Mouse (Mus musculus) fibroblast of lung, adult 2 months (primary cell): ENCODE results near the gene Als2.

Experiments
- DNase-seq: peaks from one replicate; pipeline ENCODE4 v3.0.0-alpha.2; 2011; ENCODE audit warnings: low read depth

The Als2 gene

GRCm38 (mm10) chr1:59166232-59166905 lies 70.7 kb downstream of the Als2 start:
- DNase-seq: no peak

GRCm38 (mm10) chr1:59163918-59164317 lies 73.1 kb downstream of the Als2 start:
- DNase-seq: no peak

- peak; percentile 58 for DNase-seq
Measured at GRCm38 (mm10) chr1:59163030-59163461, 74.0 kb downstream of the Als2 start, which contains the start of gene Mpp4. Gene Mpp4, minus strand, starts transcription at chr1:59163389.

GRCm38 (mm10) chr1:59162309-59163024 lies 74.6 kb downstream of the Als2 start:
- DNase-seq: no peak

- no peak for DNase-seq
Measured at GRCm38 (mm10) chr1:59161396-59161795, 75.6 kb downstream of the Als2 start.

- no peak for DNase-seq
Measured at GRCm38 (mm10) chr1:59160871-59161270, 76.2 kb downstream of the Als2 start.

- no peak for DNase-seq
Measured at GRCm38 (mm10) chr1:59159136-59159535, 77.9 kb downstream of the Als2 start.

GRCm38 (mm10) chr1:59158498-59158897 lies 78.5 kb downstream of the Als2 start:
- DNase-seq: no peak

- no peak for DNase-seq
Measured at GRCm38 (mm10) chr1:59157846-59158245, 79.2 kb downstream of the Als2 start.

- DNase-seq: no peak
Measured at GRCm38 (mm10) chr1:59152346-59152745, 84.7 kb downstream of the Als2 start.

GRCm38 (mm10) chr1:59150542-59150941 lies 86.5 kb downstream of the Als2 start:
- DNase-seq: no peak

GRCm38 (mm10) chr1:59144543-59144942 lies 92.5 kb downstream of the Als2 start:
- DNase-seq: no peak

- no peak for DNase-seq
Measured at GRCm38 (mm10) chr1:59142809-59143208, 94.2 kb downstream of the Als2 start.

GRCm38 (mm10) chr1:59134419-59134818 lies 102.6 kb downstream of the Als2 start:
- DNase-seq: no peak

GRCm38 (mm10) chr1:59128879-59129278 lies 108.2 kb downstream of the Als2 start:
- DNase-seq: no peak

GRCm38 (mm10) chr1:59125558-59125957 lies 111.5 kb downstream of the Als2 start:
- no peak for DNase-seq

GRCm38 (mm10) chr1:59119720-59120457 lies 117.1 kb downstream of the Als2 start, which contains the start of gene Tmem237:
Gene Tmem237, minus strand, starts transcription at chr1:59120408.
- DNase-seq: peak; percentile 83
